In genomic region chr11:115446906-115447305, GRCm38 (mm10) we compare ENCODE assay signal across 11 mouse cellular contexts. TPM values are rescaled to one million over a fixed set of nuclear protein-coding genes. Genes with fewer than 3 reads are reported as not detected.
DNase-seq lines count a peak whose midpoint lies in the region; ATAC-seq lines count a peak whose summit lies in the region.
"Had no signal": no experiment of that assay in that cellular context is flagged by ENCODE, and none has a peak within 500 bp of the region (broad histone marks: within the 10 kb centered on the region; RNA-seq: fewer than 3 reads in every experiment).

No protein-coding gene starts in this region.

- no peaks in the 10 kb centered on the region for H3K9me3 ChIP-seq in hindbrain, embryonic 11.5 days (ENCODE audit: control insufficient read depth, low read length)
- H3K9me3 ChIP-seq: forebrain, embryonic 13.5 days had no signal

- WGBS in hindbrain, embryonic 11.5 days = 69% methylated on average over 3 of the region's 3 CpGs

- no peaks in the 10 kb centered on the region for H3K27me3 ChIP-seq in hindbrain, embryonic 11.5 days (ENCODE audit: control insufficient read depth, insufficient read depth, low read length)
- H3K27me3 ChIP-seq: forebrain, embryonic 13.5 days had no signal

- no peak for ATAC-seq in hindbrain, embryonic 11.5 days (ENCODE audit: low FRiP score)
- ATAC-seq: forebrain, embryonic 13.5 days; inflammation-experienced regulatory T-cells, adult 6 months had no signal

- no peaks in the 10 kb centered on the region for H3K4me1 ChIP-seq in hindbrain, embryonic 11.5 days (replicated peaks; ENCODE audit: control insufficient read depth, insufficient read depth, low read length)
- H3K4me1 ChIP-seq: forebrain, embryonic 13.5 days had no signal

- H3K4me3 ChIP-seq in hindbrain, embryonic 11.5 days (ENCODE audit: low read depth, low read length) = no peak overlapping the region
- H3K4me3 ChIP-seq: forebrain, embryonic 13.5 days; myocyte had no signal

- H3K4me2 ChIP-seq in hindbrain, embryonic 11.5 days (replicated peaks; ENCODE audit: low read depth, low read length) = no peak overlapping the region; the same call in 1 of the 2 replicates
- H3K4me2 ChIP-seq: forebrain, embryonic 13.5 days had no signal

- intact Hi-C loops in heart, postnatal 10 days (cut with DNase I) = no loop called here

- H3K36me3 ChIP-seq in hindbrain, embryonic 11.5 days (ENCODE audit: control insufficient read depth, insufficient read depth, low read length) = no peaks in the 10 kb centered on the region

- peak; percentile 73 for DNase-seq in adipocyte (ENCODE audit: low spot score)
- peak; percentile 68 for DNase-seq in adrenal gland, postnatal 14 days
- peak; percentile 74 to 75 for DNase-seq in heart, postnatal 10 days
- peak; percentile 74 for DNase-seq in kidney, postnatal 14 days
- no peak for DNase-seq in urinary bladder, postnatal 4 days (ENCODE audit: low spot score in 2 of 2)
- DNase-seq in thymus, postnatal 4 days = no peak
- DNase-seq in hindbrain, embryonic 11.5 days (ENCODE audit: low spot score) = no peak
- no peak for DNase-seq in natural killer cell, adult 2 months (ENCODE audit: low spot score in 2 of 2)

- no peak overlapping the region for H3K9ac ChIP-seq in hindbrain, embryonic 11.5 days (ENCODE audit: low read depth, low read length)
- H3K9ac ChIP-seq: forebrain, embryonic 13.5 days had no signal

- H3K27ac ChIP-seq in hindbrain, embryonic 11.5 days (ENCODE audit: low read depth, low read length) = no peak overlapping the region
- H3K27ac ChIP-seq: forebrain, embryonic 13.5 days had no signal

RNA-seq across cellular contexts. Expression of gene Trim80, which starts 6.6 kb away (rescaled TPM):
- total RNA-seq in adrenal gland, postnatal 14 days (2021) = not detected in 2 replicates
- not detected for total RNA-seq in heart, postnatal 10 days (2021)
- polyA plus RNA-seq in hindbrain, embryonic 11.5 days (2014; fragmentation: Nextera tagmentation; extraction: Ambion mirVana) = not detected in 2 replicates
- polyA plus RNA-seq: forebrain, embryonic 13.5 days; inflammation-experienced regulatory T-cells, adult 6 months; myocyte had no signal

RNA-seq across cellular contexts. Expression of gene Slc16a5, which starts 15.4 kb away (rescaled TPM):
- 1.2 and 1.3 TPM in 2 replicates for total RNA-seq in adrenal gland, postnatal 14 days (2021)
- total RNA-seq in heart, postnatal 10 days (2021) = under 1 TPM; 0.15 to 0.57 TPM
- polyA plus RNA-seq in hindbrain, embryonic 11.5 days (2014; fragmentation: Nextera tagmentation; extraction: Ambion mirVana) = 0.11 TPM in 1 of 2 replicates, not detected in the other
- polyA plus RNA-seq: forebrain, embryonic 13.5 days had no signal

RNA-seq across cellular contexts. Expression of gene Kctd2, which starts 27.0 kb away (rescaled TPM):
- 39.1 and 45.2 TPM in 2 replicates for total RNA-seq in adrenal gland, postnatal 14 days (2021)
- total RNA-seq in heart, postnatal 10 days (2021) = 10 to 100 TPM; 22.7 to 26.7 TPM
- 21.0 and 27.5 TPM in 2 replicates for polyA plus RNA-seq in hindbrain, embryonic 11.5 days (2014; fragmentation: Nextera tagmentation; extraction: Ambion mirVana)

RNA-seq across cellular contexts. Expression of gene Atp5h, which starts 27.1 kb away (rescaled TPM):
- total RNA-seq in adrenal gland, postnatal 14 days (2021) = 857 and 919 TPM in 2 replicates
- 1,000 to 10,000 TPM; 1,980 to 2,006 TPM for total RNA-seq in heart, postnatal 10 days (2021)
- polyA plus RNA-seq in hindbrain, embryonic 11.5 days (2014; fragmentation: Nextera tagmentation; extraction: Ambion mirVana) = 899 and 905 TPM in 2 replicates

RNA-seq across cellular contexts. Expression of gene Armc7, which starts 28.6 kb away (rescaled TPM):
- total RNA-seq in adrenal gland, postnatal 14 days (2021) = 6.9 and 9.1 TPM in 2 replicates
- total RNA-seq in heart, postnatal 10 days (2021) = 1 to 10 TPM; 2.3 to 2.6 TPM
- polyA plus RNA-seq in hindbrain, embryonic 11.5 days (2014; fragmentation: Nextera tagmentation; extraction: Ambion mirVana) = 7.5 and 9.0 TPM in 2 replicates

Comparison
In these comparisons a context has a peak if more than half of its experiments do, and no peak if none do; other contexts are left out.
1. DNase-seq: peak in adipocyte (single experiment), adrenal gland, postnatal 14 days (single experiment), heart, postnatal 10 days (2 of 2) and kidney, postnatal 14 days (single experiment); none in urinary bladder, postnatal 4 days (0 of 2), thymus, postnatal 4 days (single experiment), hindbrain, embryonic 11.5 days (single experiment) and natural killer cell, adult 2 months (0 of 2).